Mouse (Mus musculus) adrenal gland, adult 2 months (tissue): ENCODE results near the gene Arhgap28. TPM values are rescaled to one million over a fixed set of nuclear protein-coding genes. Genes with fewer than 3 reads are reported as not detected.

Experiments used
- DNase-seq: peaks from one replicate; pipeline ENCODE4 v3.0.0; 2021
- polyA plus RNA-seq: library from polyadenylated mRNA; depleted of rRNA; stranded (reverse); fragments of >200 nt; gene quantifications from 2 replicates; pipeline ENCODE4 v1.2.3, GENCODE M21; 2012
- total RNA-seq, 2 experiments: library from RNA; stranded (reverse); gene quantifications; 2 replicates each; pipeline ENCODE4 v1.2.3; 2021

The Arhgap28 gene
- total and polyA plus RNA-seq, 3 experiments = 7.9 to 12.5 (median 9.4) TPM

DNA sequence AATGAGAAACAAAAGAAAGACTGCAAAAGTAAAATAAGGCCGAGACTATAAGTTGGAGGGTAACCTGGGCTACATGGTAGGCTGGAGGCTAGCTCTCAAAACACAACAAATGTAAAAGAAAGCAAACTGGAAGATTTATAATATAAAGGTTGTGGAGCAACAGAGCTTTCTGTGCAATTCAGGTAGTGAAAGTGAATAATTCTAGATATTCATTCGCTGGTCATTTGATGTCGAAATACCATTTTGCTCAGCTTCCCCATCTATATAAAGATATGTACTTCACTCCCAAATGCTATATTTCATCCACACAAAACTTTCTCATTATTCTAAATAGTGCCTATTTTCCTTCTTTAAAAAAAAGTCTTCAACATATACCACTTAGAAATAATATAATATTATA, 66.9 kb downstream of the Arhgap28 start:
- no peak for DNase-seq

DNA sequence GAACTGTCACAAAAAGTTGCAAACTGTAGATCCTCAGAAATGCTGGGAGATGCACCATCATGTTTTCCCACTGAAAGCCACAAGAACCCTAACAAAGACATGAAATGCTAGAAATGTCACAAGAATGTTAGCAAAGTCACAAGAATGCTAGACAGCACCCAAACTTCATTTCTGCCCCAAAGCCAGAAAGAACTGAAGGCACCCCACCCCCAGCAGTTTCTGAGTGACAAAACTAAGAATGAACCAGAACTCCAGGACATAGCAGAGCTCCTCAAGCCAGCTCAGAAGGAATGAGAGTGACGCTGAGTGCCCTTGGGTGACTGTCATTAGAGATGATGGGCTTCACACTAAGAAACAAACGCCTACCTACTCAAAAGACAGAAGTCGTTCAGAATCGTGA, 68.4 kb downstream of the Arhgap28 start:
- DNase-seq = no peak

DNA sequence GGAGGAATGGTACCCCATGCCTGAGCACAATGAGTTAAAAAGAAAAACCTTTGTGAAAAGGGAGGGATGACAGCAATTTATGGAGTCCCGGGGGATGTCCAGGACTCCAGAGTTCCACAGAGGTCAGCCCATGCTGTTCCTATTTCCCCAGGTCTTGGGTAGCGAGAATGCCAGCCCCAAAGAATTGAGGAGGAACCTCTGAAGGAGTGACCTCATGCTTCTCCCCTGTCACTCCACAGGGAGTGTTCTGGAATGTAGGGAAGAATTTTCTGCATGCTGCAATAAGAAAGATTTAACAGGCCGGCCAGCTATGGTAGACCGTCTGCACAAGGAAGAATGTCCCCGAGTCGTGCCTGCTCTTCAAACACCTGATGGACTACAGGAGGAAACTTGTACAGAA, 72.5 kb downstream of the Arhgap28 start:
- DNase-seq = no peak

DNA sequence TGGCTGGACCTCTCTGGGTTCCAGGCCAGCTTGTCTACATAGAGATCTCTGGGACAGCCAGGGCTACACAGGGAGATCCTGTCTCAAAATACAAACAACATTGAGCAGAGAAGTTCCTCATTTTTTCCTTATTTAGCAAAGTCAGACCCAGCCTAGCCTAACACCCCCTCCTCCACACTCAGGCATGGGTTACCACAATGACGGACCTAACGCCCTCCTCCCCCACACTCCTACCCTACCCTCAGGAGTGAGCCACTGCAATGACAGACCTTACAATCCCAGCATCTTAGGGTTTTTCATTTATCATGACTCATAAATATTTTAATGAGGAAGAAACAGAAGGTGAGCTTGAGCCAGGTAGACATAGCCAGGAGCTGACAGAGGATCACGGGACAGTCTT, 73.0 kb downstream of the Arhgap28 start:
- no peak for DNase-seq

DNA sequence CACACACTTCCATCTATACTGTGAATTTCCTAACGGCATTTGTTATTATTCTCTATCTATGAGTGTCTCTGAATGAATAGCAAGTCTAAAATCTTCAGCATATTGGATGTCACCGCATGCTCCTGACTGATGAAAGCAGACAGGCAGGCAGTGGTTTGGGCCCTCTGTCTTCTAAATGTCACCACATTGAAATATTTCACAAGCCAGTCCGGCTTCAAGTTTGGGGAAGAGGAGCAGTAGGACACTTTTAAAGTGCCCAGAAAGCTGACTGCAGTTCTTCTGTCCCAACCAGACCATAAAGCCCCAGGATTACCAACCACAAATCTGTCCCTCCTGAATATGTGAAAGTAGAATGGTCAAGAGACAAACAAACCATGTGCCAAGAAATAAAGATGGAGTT, 73.5 kb downstream of the Arhgap28 start:
- no peak for DNase-seq

DNA sequence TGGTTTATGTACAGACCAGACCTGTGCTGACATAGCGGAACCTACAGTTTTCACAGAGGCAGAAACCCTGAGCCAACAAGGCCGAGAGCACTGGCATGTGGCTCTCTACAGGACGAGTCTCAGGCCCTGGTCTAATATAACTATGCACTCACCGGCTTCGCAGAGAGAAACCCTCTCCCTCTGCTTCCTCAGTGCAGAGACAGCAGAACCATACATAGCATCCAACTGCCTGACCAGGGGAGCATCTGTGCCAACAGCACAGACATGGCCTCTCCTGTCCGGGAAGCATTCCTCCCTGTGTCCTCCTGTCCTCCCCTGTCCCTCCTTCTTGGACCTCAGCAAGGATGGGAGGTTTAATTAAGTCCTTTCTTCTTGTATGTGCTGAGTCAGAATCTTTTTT, 75.6 kb downstream of the Arhgap28 start:
- DNase-seq = no peak

DNA sequence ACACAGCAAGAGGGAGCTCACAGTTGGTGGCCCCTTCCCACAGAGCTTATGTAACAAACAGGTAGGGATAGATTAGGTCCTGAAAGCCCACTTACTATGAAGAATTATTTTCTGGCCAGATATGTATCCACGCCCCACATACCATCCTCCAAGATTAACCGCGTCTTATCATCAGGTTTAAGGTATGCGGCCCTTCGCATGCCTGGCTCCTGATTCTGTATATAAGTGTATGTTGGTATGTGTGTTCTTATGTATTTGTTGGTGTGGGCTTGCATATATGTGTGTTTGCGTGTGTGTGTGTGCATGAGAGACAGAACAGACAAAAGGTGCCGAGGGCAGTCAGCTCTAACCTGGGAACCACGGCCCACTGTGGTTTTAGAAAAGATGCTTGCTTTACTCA, 76.1 kb downstream of the Arhgap28 start:
- DNase-seq = no peak

DNA sequence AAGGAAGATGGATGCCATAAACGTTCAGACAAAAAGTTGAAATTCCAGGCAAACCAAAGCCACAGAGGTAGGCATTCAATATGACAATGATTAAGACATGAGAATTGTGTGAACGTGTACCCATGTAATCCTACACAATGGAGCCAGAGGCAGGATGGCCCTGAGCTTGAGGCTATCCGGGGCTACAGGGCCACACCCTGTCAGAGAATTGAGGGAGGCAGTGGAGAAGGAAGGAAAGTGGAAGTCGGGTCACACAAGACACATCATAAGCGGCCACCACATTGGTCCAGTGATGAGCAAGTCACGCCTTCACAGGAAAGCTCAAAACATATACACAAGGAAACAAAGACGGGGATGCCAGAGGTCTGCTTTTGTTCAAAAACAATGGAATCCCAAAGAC, 84.0 kb downstream of the Arhgap28 start:
- no peak for DNase-seq

DNA sequence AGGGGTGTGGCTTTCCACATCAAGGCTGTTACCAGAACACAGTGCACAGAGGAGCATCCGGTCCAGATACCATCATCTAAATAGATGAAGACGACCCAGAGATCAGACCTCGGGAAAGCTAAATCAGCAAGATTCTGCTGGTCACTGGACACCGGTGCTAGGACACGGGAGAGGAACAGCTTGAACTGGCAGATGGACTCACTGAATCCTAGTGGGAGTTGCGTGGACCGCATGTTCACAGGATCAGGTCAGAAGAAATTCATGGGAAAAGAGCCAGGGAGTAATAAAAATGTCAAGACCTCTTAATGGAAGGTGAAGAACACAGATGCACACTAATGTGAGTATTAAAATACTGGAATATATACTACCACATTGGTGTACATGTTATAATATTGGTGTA, 85.7 kb downstream of the Arhgap28 start:
- DNase-seq = no peak

DNA sequence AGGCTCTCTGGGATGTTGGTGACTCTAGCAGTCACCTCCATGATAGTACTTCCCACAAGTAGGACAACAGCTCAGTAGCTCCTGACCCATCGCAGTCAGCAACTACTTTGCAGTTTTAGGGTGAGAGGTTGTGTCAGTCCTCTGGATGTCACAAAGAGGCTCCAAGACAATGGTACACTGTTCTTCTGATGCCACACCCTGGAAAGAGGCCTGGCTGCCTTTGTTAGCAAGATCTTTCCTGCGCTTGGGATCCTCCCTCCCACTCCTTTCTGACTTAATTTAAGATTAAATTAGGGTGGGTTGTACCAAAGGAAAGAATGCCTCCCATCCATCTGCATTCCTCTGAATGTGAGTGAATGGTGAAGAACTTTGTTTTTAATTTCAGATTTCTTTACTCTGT, 87.0 kb downstream of the Arhgap28 start:
- DNase-seq = no peak

DNA sequence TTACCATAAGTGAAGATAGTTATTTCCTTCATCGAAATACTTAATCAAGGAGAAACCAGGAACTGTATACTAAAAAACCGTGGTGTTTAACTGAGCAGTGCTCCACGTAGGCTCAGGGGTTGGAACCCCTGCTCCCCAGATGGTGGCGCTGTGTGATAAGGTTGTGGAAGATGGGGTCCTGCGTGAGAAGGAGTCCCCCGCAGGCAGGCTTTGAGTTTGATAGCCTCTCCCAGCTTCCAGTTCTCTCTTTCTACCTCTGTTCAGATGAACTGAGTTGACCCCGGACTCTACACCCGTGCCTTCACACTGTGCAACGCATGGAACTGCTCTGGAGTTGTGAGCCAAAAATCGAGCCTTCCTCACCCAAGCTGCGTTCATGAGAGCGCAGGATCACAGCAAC, 91.3 kb downstream of the Arhgap28 start:
- peak; percentile 70 for DNase-seq

DNA sequence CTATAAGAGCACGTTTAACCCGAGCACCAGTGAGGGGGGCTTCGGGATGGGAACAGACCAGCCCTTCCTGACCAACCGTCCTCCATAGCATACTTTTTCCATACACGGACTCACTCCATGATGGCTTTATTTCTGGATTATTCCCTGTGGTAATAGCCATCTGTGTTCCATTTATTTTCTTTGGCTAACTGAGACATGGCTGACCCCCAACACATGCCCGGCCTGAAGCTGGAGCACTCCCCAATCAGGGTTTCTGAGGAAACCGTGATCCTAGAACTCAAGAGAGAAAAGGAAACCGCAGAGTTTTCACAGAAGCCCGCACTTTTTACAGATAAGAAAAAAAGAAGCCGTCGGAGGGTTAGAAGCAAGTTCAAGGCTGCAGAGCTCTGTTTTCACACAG, 91.9 kb downstream of the Arhgap28 start:
- no peak for DNase-seq

DNA sequence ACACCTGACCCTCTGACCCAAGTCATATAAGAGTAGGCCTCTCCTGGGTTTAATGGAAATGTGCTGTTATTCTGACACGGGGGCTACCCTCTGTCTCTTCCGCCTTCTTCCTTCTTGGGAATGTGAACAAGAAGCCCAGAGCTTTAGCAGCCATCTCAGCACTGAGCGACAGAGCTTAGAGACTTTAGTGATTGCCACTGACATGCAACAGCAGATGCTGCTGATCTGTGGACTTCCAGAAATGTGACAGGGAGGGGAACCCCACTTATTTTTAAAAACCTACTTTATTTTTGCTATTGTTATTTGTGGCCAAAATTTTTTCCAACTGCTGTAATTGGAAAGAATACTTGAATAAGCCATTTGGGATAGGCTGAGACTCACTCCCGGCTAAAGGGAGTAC, 95.4 kb downstream of the Arhgap28 start:
- no peak for DNase-seq

DNA sequence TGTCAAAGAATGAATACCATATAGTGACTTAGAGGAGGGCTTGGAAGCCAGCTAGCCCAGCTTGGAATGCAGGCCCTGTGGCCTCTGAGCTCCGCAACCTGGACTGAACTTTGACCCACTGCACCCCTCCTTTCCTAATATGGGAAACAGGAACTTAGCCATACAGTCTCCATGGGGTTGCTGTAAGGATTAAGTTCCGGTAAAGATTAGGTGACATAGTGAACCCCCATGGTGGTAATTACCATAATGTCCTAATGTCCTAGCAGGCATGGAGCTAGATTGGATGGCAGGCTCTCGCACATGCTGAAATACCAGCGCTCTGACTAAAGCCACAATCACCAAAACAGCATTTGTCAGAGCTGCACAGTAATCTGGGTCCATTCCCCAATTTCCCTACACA, 95.8 kb downstream of the Arhgap28 start:
- DNase-seq = no peak

DNA sequence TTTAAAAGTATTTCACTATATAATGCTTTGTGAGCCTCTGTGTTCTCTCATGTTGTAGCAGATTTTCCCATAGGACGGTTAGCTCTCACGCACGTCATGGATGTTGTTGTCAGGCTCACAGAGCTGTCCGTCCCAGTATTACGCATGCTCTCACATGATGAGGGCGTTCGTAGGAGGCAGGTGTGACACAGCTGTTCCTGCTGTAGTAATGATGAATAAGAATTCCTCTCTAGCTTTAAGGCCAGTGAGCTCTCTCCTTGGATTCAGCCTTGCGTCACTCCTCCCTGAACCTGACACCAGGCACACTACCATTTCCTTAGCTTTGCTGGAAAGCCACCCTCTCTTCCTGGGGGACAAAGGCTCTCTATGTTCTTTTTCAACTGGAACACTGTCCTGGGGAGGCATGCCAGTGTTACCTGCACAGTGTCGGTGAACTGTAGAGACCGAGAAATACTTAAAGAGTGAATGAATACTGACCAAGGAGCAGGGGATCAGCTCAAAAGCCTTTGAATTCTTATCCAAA, 96.3 kb downstream of the Arhgap28 start:
- DNase-seq = no peak

DNA sequence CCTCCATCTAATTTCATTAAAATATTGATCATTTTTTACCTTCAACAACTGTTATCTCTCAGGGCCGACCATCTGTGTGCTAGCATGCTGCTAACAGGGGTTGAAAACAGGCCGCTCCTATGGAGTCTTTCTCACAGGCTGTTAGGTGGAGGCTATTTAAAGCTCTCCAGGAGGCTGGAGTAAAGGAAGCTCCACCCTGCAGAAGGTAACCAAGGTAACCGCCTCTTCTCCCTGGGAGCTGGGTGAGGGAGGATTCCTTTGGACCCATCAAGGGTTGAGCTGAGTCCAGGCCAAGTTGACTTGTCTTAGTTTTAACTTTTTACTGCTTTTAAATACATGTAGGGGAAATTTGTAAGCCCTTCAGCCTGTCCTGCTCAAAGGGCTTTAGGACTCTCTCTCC, 97.7 kb downstream of the Arhgap28 start:
- no peak for DNase-seq

DNA sequence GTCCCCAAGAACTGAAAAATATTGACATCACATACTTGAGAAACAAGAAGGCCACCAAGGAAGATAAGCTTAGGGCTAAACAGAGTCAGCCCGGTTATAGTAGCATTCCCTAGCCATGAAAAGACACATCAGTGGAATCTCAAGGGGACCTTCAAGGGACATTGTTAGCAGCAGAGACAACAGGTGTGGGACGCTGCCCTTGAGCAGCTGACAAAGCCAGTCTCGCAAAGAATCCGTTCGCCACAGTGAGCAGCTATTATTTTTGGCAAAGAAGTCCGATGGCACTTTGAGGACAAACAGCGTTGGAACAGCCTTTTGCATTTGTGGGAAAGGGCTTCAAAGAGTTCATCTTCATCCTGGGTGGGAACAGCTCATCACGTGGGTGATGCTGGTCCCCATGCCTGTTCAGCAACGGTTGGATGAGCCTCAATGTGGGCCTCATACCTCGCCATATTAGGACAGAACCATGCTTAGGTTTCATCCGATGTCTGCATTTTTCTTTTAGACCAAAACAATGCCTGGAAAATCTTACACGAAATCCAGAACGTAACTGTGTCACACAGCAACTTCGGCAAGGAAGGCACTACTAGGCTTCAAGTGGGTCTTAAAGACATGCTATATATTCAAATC, 99.5 kb downstream of the Arhgap28 start:
- DNase-seq = no peak

DNA sequence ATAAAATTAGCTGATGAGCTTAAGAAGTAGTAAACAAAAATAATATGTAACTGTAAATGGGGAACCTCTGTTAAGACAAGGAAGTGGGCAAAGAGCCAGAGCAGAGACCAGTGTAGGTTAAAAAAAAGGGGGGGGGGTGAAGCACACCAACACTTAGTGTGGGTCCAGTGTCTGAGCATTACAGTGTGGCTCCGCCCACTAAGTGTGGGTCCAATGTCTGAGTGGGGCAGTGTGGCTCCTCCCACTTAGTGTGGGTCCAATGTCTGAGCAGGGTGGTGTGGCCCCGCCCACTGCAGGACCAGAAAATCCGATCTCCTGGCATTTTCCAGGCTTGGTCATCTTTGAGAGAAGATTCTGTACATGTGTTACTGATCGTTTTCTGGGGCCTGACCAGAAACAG, 101.1 kb downstream of the Arhgap28 start:
- DNase-seq = no peak

DNA sequence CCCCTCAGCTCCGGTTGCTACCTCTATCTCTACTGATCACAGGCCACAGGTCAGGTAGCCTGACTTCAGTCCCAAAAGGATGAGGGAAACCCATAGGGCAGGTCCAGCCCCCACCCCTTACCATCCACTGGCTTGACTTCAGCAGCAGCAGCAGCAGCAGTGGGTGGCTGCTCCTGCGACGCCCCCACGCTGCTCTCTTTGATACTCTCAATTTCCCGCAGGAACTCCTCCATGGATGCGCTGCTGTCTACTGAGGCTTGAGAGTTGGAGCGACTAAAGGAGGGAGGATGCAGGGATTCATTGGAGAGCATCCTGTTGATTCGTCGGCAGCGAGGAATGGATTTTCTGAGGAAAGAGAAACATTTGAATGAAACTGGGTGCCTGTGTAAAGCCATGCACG, 102.8 kb downstream of the Arhgap28 start:
- no peak for DNase-seq

DNA sequence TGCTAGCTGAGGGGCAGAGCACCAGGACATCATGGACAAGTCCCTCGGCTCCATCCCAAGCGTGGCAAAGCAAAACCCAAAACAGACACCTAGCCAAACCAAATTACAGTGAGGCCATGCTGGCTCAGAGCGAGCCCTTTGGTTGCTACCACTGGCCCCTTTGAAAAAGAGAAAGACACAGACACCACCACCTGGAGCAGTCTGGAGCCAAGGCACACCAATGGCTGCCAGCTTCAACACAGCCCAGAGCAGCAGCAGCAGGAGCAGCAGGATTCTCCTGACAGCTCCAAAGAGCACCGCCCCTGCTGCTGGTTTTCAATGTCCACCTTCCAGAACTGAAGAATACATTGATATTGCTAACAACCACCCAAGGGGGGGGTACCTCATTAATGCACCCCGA, 104.5 kb downstream of the Arhgap28 start:
- DNase-seq = no peak

DNA sequence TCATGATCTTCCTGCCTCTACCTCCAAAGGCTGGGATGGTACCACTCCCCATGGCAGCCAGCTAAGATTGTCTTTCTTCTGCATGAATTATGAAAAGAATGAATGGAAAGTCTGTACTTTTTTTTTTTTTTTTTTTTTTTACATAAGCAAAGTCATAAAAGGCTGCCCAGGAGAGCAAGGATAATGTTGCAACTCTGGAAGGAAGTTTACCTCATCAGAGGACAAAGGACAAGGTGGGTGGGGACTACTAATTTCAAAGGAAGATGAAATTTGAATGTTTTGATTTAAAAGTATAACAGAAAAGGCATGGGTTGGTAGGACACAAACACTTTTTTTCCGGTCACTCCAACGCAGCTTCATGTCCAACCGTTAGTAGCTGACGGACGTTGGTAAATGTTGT, 107.5 kb downstream of the Arhgap28 start:
- no peak for DNase-seq

DNA sequence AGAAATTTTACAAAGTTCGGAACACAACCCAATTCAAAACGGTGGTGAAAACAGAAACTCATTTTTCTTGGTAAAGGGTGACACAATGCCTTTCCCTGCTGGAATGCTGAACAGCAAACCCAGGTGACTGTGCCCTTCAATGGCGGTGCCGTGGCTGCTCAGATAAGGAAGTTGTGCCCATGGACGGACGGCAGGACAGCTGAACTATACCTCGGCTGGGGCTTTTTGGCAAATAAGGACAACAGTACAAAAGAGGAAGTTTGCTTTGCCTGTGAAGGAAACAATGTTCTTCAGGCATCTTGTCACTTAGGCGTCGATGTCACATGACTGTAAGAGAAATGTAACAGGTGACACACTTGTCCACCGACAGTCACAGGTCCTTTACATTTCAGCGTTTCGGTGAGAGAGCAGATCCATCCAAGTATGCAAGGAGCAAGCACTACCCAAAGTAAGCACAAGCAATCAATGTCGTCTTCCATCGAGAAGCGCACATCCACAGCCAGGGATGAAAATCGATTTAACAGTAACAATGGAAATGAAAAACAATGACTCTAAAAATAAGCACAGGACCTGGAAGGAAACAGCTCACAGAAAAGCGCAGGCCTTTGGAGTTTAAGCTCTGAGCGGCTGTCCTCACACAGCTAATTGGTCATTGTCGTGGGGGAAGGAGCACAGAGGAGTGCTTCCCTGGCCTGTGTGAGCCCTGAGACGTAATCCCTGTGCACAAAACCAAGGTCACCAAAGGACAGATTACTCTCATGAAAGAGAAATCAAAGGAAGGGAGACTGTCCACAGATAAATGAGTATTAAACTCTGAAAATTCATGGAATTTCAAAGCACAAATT, 114.2 kb downstream of the Arhgap28 start:
- DNase-seq = peak; percentile 48

DNA sequence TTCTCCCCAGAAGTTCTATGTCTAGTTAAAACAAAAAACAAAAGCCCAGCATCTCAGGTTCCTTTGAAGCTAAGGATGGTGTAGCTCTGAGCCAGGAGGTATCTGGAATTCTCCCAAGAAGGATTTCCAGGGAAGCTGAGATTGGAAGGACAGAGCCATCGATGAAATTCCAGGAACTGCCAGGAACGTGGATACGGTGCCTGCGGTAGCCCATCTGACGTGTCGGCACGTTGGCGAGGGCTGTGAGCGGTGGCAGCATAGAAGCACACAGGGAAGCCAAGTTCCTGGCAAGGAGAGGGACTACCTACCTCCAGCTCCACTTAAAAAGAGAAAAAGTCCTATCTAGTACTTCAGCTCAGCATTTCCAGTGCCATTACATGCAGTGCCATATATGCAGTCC, 115.8 kb downstream of the Arhgap28 start:
- DNase-seq = no peak

DNA sequence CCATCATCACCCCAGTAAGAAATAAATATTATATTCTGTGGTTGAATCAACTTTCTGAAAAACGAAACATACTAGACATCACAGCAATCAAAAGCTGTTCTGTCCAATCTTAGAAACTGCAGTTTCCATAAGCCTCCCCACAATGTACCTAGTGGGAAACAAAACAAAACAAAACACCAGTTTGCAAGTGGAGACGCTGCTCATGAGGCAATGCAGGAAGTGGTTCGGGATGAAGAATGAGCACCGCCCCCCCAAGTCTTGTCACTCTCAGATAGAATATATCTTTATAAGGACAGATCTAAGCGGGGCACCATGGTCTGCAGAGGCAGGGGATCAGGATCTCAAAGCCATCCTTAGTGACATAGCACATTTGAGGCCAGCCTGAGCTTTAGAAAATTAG, 117.6 kb downstream of the Arhgap28 start:
- DNase-seq = no peak
